Mouse (Mus musculus): ENCODE results near the gene Fubp1. TPM values are rescaled to one million over a fixed set of nuclear protein-coding genes. Genes with fewer than 3 reads are reported as not detected.
A peak's percentile ranks its signal among the peaks of the same experiment; 100 is the strongest.

Gene Fubp1
- total RNA-seq, 1 experiment from 2014 or later, result 157 TPM

GRCm38 (mm10) chr3:152235805-152236204 is 25.6 kb downstream of the Fubp1 start:
- DNase-seq, result no peak

- DNase-seq, result no peak
These were observed 28.6 kb downstream of the Fubp1 start for GRCm38 (mm10) chr3:152238836-152239235.

- no peak for DNase-seq
These were observed 29.4 kb downstream of the Fubp1 start for GRCm38 (mm10) chr3:152239592-152239991.

GRCm38 (mm10) chr3:152241098-152241497 is 30.9 kb downstream of the Fubp1 start:
- no peak for DNase-seq

GRCm38 (mm10) chr3:152243304-152243703 is 33.1 kb downstream of the Fubp1 start:
- DNase-seq, result no peak

- no peak for DNase-seq
These were observed 35.2 kb downstream of the Fubp1 start for GRCm38 (mm10) chr3:152245273-152245910.

GRCm38 (mm10) chr3:152247708-152248107 is 37.5 kb downstream of the Fubp1 start:
- no peak for DNase-seq

GRCm38 (mm10) chr3:152250487-152250886 is 40.3 kb downstream of the Fubp1 start:
- no peak for DNase-seq

GRCm38 (mm10) chr3:152257528-152257927 is 47.3 kb downstream of the Fubp1 start:
- no peak for DNase-seq

GRCm38 (mm10) chr3:152259409-152259808 is 49.2 kb downstream of the Fubp1 start:
- DNase-seq, result peak; percentile 73

GRCm38 (mm10) chr3:152260362-152260761 is 50.1 kb downstream of the Fubp1 start:
- DNase-seq, result no peak

GRCm38 (mm10) chr3:152261436-152261835 is 51.2 kb downstream of the Fubp1 start:
- no peak for DNase-seq

- DNase-seq, result no peak
These were observed 51.7 kb downstream of the Fubp1 start for GRCm38 (mm10) chr3:152261948-152262347.

- no peak for DNase-seq
These were observed 54.2 kb downstream of the Fubp1 start for GRCm38 (mm10) chr3:152264374-152264773.

- no peak for DNase-seq
These were observed 54.6 kb downstream of the Fubp1 start for GRCm38 (mm10) chr3:152264830-152265229.

- peak; percentile 70 for DNase-seq
These were observed 55.3 kb downstream of the Fubp1 start for GRCm38 (mm10) chr3:152265351-152266035.

GRCm38 (mm10) chr3:152266036-152266421 is 55.8 kb downstream of the Fubp1 start, which contains the start of gene Nexn:
Gene Nexn (minus strand): TSS chr3:152266350.
- DNase-seq, result no peak

GRCm38 (mm10) chr3:152268099-152268498 is 57.9 kb downstream of the Fubp1 start:
- DNase-seq, result no peak

GRCm38 (mm10) chr3:152271071-152271710 is 61.0 kb downstream of the Fubp1 start:
- DNase-seq, result no peak

- no peak for DNase-seq
These were observed 61.7 kb downstream of the Fubp1 start for GRCm38 (mm10) chr3:152271876-152272275.

- no peak for DNase-seq
These were observed 62.9 kb downstream of the Fubp1 start for GRCm38 (mm10) chr3:152272974-152273685.

- no peak for DNase-seq
These were observed 64.8 kb downstream of the Fubp1 start for GRCm38 (mm10) chr3:152275008-152275407.

- no peak for DNase-seq
These were observed 66.7 kb downstream of the Fubp1 start for GRCm38 (mm10) chr3:152276935-152277334.

All from adrenal gland, postnatal 25 days (tissue).